Mouse (Mus musculus) T-cell, adult 2 months (primary cell): ENCODE results near the gene A1bg.

Source experiments
- DNase-seq: peaks from one replicate; pipeline ENCODE4 v3.0.0; 2022; ENCODE audit warnings: low spot score

A1bg gene

DNA sequence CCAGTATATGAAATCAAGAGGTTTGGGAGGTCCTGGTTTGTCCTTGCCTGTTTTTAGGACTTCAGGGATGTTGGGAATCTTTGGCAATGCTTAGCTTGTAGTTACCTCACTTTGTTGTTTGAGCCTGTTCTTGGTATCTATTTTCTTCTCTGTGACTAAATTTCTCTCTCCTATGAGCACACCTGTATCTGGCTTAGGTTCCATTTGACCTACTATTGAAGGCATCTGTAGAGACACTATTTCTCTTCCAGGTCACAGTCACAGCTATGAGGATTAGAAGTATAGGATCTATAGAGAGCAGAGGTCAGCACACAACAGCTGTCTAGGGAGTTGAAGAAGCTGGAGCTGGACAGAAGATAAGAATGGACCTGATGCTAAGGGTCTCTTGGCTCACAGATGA is at the start of gene A1bg:
TSS of gene A1bg (minus strand) at position 101 of the 400 bp plus-strand sequence.
- no peak for DNase-seq

GRCm38 (mm10) chr15:60968549-60968861 is 45.7 kb upstream of the A1bg start:
- no peak for DNase-seq

DNA sequence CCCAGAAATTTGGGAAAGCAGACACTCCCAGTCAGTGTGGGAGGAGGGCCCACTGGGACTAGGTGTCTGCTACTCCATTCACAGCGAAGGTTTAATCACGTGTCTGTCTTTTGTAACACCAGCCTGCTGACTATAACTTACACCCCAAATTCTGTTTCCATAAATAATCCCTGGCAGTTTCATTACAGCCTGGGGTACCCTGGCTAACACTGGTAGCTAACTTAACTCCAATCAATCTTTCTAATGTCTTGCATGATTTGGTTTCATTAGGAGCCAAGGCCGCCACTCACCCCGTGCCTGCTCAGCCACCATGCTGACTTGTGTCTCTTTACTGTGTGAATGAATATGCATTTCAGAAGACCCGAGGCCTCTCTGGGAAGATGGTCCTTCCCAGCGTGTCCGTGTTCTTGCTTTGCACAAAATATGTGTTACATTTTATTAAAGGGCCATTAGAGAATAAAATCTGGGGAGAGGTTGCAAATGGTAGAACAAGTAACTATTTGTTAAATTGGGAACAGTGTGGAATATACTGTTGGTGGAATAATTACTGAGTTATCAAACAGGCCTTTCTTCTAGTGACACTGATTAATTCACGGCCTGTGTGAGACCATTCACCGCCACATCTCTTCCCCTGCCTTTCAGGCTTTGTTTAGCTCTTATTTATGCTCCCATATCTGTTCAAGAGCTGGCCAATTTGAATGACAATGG is 45.2 kb upstream of the A1bg start:
- no peak for DNase-seq

GRCm38 (mm10) chr15:60925686-60926085 is 2.9 kb upstream of the A1bg start:
- DNase-seq: no peak

DNA sequence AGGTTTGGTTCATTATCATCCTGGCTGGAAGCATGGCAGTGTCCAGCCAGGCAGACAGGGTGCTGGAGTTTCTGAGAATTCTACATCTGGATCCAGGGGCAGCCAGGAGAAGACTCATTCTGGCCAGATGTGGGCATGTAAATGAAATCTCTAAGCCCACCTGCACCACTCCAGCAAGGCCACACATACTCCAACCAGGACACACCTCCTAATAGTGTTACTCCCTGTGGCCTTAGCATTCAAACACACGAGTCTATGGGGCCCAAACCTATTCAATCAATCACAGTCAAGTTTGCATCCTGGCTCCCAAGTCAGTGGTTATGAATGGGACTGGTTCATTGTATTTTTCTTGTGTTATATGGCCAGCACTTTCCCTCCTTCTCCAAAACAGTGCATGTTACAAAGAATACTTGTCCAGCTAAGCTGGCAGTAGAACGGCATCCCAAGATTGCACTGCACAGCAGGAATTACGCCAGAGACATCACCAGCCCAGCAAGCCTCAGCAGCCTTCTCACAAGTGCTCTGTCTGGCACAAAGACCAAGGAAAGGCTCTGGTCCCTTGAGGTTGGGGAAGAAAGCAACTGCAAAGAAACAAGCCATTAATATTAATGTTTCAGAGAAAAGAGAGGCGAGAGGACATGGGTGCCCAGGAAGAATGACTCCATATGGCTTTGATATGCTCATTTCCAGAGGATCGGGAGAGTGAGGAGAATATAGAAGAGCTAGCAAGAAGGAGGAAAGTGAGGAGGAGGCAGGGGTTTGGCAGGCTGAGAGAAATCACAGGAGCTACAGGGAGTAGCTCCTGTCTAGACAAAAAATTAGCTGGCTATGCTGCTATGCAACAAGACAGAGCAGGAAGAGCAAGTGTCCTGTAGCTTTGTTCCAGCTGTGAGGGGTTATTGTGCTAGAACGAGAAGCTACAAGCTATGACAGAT is 18.8 kb downstream of the A1bg start:
- no peak for DNase-seq

DNA sequence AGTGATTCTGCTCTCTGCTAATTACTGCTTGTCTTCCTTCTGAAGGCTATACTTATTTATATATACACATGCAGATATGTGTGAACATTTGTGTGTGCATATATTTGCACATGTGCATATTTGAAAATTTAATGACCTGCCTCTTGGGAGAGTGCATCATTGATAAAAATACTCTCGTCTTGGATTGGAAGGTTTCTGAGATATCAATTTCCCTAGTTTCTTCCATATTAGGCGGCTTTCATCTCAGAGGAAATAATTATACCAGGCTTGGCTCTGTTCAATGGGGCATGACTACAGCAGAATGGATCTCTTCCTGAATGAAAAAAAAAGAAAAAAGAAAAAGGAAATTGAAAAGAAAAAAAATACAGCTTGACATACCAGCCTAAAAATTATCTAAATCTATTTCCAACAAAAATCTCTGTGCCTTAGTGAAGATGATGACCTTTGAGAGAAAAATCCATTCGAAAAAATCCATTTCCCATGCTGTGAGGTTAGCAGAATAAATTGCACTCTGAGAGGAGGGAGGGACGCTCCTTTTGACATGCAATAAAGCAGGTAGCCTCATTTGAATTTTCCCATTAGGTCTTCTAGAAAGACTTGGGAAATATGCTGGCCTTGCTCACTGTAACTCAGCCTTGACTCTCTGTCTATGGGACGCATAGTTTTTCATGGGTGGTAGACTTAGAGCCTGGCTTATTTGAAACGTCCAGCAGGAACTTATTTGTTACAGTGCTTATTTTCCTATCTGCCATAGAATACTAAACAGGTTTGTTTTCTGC is 24.4 kb downstream of the A1bg start:
- DNase-seq: no peak

DNA sequence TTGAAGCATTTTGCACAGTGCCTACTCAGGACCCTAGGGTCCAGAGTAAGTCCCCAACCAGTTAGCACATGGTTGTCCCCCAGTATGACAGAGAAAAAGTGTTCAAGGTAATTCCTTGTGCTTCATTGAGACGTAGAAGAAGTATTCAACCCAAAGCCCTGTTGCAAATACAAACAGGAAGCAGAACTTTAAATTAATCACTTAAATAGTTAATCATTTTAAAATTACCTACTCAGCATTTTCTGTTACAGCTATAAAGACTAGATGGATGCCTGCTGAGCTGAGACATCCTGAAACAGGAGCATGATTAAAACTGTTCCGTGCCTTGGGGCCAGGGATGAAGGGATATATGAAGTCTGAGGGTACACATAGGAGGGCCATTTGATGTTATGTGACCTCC is 26.8 kb downstream of the A1bg start:
- no peak for DNase-seq

- DNase-seq: no peak
Observed at GRCm38 (mm10) chr15:60892976-60893463, 29.8 kb downstream of the A1bg start.

- no peak for DNase-seq
Observed at GRCm38 (mm10) chr15:60888724-60889123, 34.1 kb downstream of the A1bg start.

DNA sequence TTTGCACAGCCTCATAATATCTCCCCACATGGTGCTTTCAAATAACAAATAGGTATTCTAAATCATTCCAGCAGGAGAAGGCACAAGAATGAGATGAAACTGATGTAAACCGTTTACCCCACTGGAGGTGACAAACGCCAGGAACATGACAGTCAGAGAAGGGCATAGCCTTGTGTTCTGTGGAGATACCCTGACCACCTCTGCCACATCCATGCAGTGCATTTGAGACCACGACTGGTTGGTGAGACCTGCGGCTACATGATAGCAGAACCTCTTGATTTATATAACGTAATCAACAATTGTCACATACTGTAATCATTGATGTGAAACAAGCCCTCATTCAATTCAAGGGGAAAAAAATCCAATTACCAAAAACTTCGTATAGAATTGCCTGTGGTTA is 47.1 kb downstream of the A1bg start:
- no peak for DNase-seq

DNA sequence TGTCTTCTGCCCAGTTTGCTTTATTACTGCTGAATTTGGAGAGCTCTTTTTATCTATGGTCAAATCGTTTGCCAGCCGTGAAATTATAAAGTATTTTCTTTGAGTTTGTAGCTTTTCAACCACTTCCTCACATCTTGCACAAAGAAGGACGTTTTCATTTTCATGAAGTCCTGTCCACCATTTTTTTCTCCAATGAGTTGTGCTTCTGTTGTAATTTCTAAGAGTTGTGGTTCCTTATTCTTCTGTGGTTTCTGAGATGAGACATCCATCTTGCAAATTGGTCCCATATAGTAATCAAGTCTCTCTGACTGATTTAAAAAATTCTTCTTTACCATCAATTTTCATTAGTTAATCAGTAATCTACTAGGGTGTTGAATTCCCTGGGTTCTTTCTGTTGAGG is 60.4 kb downstream of the A1bg start:
- no peak for DNase-seq

- DNase-seq: no peak
Observed at GRCm38 (mm10) chr15:60855112-60855511, 67.7 kb downstream of the A1bg start.

GRCm38 (mm10) chr15:60854151-60854550 is 68.7 kb downstream of the A1bg start:
- DNase-seq: no peak

GRCm38 (mm10) chr15:60853231-60853999 is 69.4 kb downstream of the A1bg start, which contains the start of gene Fam84b:
Gene Fam84b, minus strand, starts transcription at chr15:60853778.
- DNase-seq: no peak

- no peak for DNase-seq
Observed at GRCm38 (mm10) chr15:60848630-60849029, 74.2 kb downstream of the A1bg start.
